Mouse (Mus musculus) CD4-positive, CD25-positive, alpha-beta regulatory T cell, adult 9 weeks (primary cell): Measurements from ENCODE around the gene Socs2. TPM values are rescaled to one million over a fixed set of nuclear protein-coding genes. Genes with fewer than 3 reads are reported as not detected.

Source experiments
- polyA plus RNA-seq: library from polyadenylated mRNA; unstranded; fragments of 100-300 nt; shearing (Covaris generic); gene quantifications from one replicate; pipeline ENCODE4 v1.2.1, GENCODE M21; 2017

Gene Socs2
- 98.7 TPM for polyA plus RNA-seq

DNA sequence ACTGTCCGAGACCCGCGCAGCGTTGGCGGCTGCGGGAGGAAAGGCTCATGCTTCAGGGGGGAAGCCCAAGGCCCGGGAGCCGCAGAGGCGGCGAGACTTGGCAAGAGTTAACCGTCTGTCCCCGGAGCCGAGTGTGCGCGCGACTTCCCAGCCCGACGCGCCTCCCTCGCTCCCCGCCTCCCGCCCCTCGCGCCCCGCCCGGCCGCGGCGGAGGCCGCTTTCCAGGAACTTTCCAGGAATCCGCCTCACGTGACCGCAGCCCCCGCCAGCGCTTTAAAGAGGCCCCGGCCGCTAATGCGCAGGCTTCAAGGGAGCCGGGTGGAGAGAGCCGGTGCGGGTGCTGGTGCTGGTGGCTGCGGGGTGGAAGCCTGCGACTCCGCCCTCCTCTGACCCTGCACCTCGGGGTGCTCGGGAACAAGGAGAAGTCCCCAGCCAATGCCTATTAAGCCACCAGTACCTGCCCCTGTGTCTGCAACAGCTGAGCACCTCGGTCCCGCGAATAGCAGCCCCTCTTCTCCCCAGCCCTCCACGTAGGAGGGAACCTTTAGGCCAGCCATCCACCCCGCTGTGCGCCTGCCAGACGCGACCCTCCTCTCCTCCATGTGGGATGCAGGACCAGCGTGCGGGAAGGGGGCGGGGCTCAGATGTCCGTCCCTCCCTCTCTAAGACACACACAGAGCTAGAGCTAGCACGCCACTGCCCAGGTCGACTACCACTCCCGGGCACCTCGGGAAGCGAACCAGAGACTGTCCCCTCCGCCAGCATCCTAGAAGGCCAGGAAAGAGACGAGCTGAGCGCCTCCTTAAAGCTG, at the start of gene Socs2:
Socs2 (minus strand) TSS at position 496 of the 811 bp plus-strand sequence.

Other genes with a start within 250 kb of the Socs2 start
- 30.4 TPM for gene Cradd, start 93.0 kb downstream of the Socs2 start, polyA plus RNA-seq
- gene Mrpl42, start 84.8 kb upstream of the Socs2 start, polyA plus RNA-seq: 176 TPM
- 326 TPM for gene Ube2n, start 98.0 kb upstream of the Socs2 start, polyA plus RNA-seq
- 5.3 TPM for gene Nudt4, start 147.0 kb upstream of the Socs2 start, polyA plus RNA-seq